Mouse (Mus musculus): ENCODE measurements around the gene Dram1. TPM values are rescaled to one million over a fixed set of nuclear protein-coding genes. Genes with fewer than 3 reads are reported as not detected.
A peak's percentile ranks its signal among the peaks of the same experiment; 100 is the strongest.

The Dram1 gene
- polyA plus RNA-seq, 1 experiment from 2014 or later, result 23.8 TPM

DNA sequence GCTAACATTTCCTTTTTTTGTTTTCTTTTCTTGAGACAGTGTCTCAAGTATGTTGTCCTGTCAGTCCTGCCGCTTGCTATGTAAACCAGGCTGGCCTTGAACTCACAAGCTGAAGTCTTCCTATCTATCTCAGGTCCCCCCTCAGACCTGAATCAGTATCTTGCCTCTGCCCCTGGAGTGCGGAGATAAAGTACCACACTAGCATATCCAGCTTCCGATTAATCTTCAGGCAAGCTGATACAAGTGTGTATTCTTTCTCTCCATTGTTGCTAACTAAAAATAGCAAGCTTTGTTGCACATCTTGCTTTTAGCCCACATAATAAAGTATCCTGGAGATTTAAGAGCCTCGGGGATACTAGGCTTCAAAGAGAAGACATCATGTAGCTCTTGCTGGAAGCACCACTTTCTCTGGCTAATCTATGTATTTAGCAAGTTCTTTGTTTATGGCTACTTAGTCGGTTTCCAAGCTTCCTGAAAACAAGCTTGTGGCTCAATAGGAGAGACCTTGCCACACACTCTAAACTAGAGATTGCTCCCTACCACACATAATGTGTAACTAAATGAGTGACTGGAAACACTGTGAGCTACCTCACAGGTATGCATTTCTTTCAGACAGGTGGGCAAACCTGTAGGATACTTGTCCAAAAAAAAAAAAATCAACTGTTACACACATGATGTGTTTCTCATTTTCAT lies 27.3 kb downstream of the Dram1 start:
- Histone ChIP-seq H3K36me3 (ENCODE audit: inconsistent target) (no peaks in the 10 kb centered on the region), H3K4me3 (ENCODE audit: inconsistent target) (no peak overlapping the region), H3K79me2 (ENCODE audit: inconsistent target) (peaks cover 74% of the 10 kb centered on the region; the same call in 1 of the 2 replicates), H3K27ac (no peak overlapping the region)
- 66% methylated on average over 5 of the region's 5 CpGs for WGBS (ENCODE audit: missing documents)

DNA sequence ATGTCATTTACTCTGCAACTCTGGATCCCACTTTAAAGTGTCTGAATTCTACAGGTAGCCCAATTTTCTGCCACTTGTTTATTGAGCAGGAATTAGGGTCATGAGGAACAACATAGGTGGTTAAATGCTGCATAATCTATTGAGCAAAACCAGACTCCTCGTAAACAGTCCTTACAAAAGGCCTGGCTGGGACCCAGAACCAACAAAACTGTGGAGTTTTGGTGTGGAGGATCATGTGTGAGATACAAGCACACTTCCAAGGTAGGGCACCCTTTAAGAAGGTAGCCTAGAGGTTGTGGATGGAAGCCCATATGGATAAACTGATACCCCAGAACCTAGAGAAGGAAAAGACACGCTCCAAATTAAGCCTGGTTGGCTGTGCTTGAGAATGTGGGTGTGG lies 28.2 kb downstream of the Dram1 start:
- WGBS (ENCODE audit: missing documents), result 85% methylated on average over 2 of the region's 2 CpGs
- no peak overlapping the region for H3K4me3 ChIP-seq (ENCODE audit: inconsistent target)
- H3K36me3 ChIP-seq (ENCODE audit: inconsistent target), result no peaks in the 10 kb centered on the region
- H3K79me2 ChIP-seq (ENCODE audit: inconsistent target), result peaks cover 66% of the 10 kb centered on the region; the same call in 1 of the 2 replicates
- no peak overlapping the region for H3K27ac ChIP-seq

DNA sequence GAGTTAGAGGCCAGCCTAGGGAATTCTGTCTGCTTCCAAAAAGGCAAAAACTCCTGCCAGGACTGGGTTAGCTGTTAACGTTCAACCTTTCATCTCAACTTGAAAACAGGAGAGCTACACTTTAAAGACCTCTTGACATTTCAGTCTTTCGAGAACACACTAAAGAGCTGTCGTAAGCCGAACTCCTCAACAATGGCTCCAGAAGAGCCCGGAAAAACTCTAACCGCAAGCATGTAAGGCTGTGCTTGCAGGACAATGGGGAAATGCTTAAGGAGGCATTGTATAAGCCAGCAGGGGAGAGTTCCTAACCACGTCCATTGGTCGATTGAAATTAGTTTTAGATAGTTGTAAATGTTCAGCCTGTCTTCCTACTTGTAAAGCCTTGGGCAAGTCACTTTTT lies 29.1 kb downstream of the Dram1 start:
- H3K4me3 ChIP-seq (ENCODE audit: inconsistent target), result no peak overlapping the region
- H3K79me2 ChIP-seq (ENCODE audit: inconsistent target), result peaks cover 57% of the 10 kb centered on the region; the same call in 1 of the 2 replicates
- H3K27ac ChIP-seq, result peak overlapping the region; percentile 21; the same call in 1 of the 2 replicates
- no peaks in the 10 kb centered on the region for H3K36me3 ChIP-seq (ENCODE audit: inconsistent target)
- 34% methylated on average over 8 of the region's 8 CpGs for WGBS (ENCODE audit: missing documents)

DNA sequence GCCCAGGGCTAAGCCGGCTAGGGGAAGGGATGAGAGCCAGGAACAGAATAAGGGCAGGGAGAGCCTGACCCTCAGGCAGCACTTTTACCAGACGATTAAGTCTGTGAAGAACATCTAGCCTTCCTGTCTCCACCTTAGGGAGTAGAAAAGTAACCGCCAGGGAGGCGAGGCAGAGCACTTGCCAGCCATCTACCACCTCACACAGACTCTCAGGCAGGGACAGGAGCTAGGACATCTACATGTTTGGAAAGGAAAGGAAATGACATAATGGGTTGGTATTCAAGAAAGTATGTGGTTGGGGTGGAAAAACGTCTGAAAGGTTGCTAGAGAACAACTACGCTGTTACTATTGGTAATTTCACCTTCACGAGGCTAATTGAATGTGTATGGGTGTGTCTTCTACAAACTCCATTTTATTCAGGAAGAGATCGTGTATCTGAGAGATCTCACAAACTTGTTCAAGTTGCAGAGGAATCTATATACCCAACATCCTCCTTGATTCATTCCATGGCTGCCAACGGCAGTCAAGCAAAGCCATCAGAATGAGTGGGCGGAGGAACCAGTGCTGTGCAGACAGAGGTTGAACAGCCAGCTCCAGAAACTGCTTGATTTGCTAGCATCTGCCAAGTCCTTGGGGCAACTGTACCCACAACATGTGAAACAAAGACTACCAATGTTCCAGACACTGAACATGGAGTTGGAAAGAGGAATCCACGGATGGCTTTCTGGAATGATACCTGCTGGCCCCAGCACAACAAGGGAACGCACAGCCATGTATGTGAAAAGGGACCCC lies 32.2 kb downstream of the Dram1 start:
- Histone ChIP-seq H3K27ac (0 out of 2 replicates have a peak overlapping the region, but pooled peaks have one; percentile 4), H3K4me3 (ENCODE audit: inconsistent target) (peak overlapping the region; percentile 3; the same call in 1 of the 2 replicates), H3K79me2 (ENCODE audit: inconsistent target) (peaks cover 31% of the 10 kb centered on the region; the same call in 1 of the 2 replicates), H3K36me3 (ENCODE audit: inconsistent target) (peaks cover 11% of the 10 kb centered on the region; the same call in 1 of the 2 replicates)
- 56% methylated on average over 12 of the region's 12 CpGs for WGBS (ENCODE audit: missing documents)

DNA sequence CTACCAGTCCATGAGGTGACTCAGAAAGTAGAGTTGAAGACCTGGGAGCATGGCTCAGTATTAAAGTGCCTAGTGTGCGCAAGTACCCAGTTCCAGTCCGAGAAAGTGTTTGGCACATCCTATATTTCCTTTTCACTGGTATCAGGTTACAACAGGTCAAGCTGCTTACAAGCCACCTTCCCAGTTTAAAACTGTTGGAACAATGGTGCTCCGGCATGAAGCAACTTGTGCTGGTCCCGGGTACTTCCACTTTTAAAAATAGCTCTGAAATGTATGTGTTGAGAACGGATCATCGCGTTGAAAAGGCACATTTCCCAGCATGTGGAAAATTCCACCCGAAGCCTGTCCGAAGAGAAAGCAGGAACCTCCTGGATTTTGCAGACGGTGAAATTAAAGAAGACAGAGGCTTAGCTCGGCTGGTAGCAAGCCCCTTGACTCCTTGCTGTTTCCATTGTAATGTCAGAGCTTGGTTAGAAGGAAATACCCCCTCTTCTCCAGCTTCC lies 32.9 kb downstream of the Dram1 start:
- H3K79me2 ChIP-seq (ENCODE audit: inconsistent target), result peaks cover 24% of the 10 kb centered on the region; the same call in 1 of the 2 replicates
- H3K36me3 ChIP-seq (ENCODE audit: inconsistent target), result peaks cover 11% of the 10 kb centered on the region; the same call in 1 of the 2 replicates
- peak overlapping the region; percentile 3; the same call in 1 of the 2 replicates for H3K4me3 ChIP-seq (ENCODE audit: inconsistent target)
- 0 out of 2 replicates have a peak overlapping the region, but pooled peaks have one; percentile 4 for H3K27ac ChIP-seq
- 18% methylated on average over 11 of the region's 11 CpGs for WGBS (ENCODE audit: missing documents)

DNA sequence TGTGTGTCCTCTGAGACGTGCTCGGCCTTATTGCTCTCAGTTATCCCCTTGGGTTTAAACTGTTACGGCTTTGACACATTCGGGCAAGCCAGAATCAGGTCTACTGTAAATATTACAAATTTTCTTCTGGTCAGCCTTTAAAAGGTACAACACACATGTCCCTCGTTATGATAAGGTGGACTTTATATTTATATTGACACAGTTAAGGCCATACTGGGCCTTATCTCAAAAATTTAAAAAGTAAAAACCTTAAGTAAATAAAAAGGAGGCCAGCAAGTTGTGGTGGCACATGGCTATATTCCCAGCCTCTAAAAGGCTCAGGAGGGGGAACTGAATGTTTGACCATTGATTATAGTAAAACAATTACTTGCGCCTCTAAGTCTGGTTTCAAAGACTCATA lies 37.5 kb downstream of the Dram1 start:
- 95% methylated on average over 6 of the region's 6 CpGs for WGBS (ENCODE audit: missing documents)
- no peak overlapping the region for H3K27ac ChIP-seq
- no peak overlapping the region for H3K4me3 ChIP-seq (ENCODE audit: inconsistent target)
- peaks cover 24% of the 10 kb centered on the region for H3K36me3 ChIP-seq (ENCODE audit: inconsistent target)
- no peaks in the 10 kb centered on the region for H3K79me2 ChIP-seq (ENCODE audit: inconsistent target)

DNA sequence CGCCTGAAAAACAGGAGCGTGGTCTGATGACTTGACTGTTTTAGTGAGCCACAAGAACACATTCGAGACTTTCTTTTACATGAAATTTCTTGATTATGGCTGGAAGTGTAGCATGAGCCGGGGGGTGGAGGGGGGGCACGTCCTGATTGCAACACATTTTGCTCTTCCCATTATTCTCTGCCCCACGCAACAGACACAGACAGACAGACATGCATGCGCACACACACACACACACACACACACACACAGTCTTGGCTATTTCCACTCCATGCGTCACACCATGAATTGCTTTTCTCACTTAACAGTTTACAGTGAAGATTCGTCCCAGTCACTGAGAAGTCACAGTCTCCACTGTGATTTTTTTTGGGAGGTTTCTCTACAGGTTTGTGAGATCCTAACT lies 38.2 kb downstream of the Dram1 start:
- Histone ChIP-seq H3K79me2 (ENCODE audit: inconsistent target) (no peaks in the 10 kb centered on the region), H3K27ac (no peak overlapping the region), H3K4me3 (ENCODE audit: inconsistent target) (no peak overlapping the region), H3K36me3 (ENCODE audit: inconsistent target) (peaks cover 24% of the 10 kb centered on the region)
- WGBS (ENCODE audit: missing documents), result 31% methylated on average over 7 of the region's 9 CpGs

DNA sequence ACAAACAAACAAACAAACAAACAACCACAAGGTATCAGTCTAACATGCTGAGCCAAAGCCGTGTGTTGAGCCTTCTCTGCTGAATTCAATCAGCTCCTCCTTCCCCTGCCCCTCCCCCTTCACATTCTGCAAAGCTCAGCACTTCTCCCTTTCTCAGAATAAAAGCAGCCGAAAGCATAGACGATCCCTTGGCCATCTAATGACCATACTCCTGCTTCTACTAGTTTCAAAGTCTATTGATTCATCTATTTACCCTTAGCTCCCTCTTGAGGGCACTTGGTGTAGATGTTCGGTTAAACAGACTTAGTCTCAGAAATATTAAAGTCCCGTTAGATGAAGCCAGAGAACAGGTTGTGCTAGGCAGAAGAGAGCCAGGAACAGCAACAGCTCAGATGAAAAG lies 48.2 kb downstream of the Dram1 start:
- Histone ChIP-seq H3K27ac (no peak overlapping the region), H3K36me3 (ENCODE audit: inconsistent target) (no peaks in the 10 kb centered on the region), H3K4me3 (ENCODE audit: inconsistent target) (no peak overlapping the region), H3K79me2 (ENCODE audit: inconsistent target) (no peaks in the 10 kb centered on the region)
- 30% methylated on average over 5 of the region's 5 CpGs for WGBS (ENCODE audit: missing documents)

DNA sequence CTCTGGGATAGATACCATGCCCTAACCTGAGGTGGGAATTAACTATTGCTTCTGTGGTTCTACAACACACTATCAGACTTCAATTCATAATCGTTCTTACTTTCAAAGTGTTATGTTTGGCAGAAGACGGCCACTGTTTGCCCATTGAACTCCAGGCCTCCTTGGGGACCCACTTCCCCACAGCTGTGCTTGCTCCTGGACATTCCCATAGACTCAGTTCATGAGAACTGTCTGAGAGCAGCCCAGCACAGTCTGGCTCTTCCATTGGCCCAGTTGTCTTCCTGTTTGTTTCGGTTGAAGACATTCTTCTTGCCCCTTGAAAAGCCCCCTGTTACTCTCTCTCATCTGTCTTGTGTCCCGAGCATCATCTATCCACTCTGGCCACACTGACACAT lies 50.8 kb downstream of the Dram1 start:
- WGBS (ENCODE audit: missing documents), result 89% methylated on average over 4 of the region's 4 CpGs
- Histone ChIP-seq H3K4me3 (ENCODE audit: inconsistent target) (no peak overlapping the region), H3K36me3 (ENCODE audit: inconsistent target) (peaks cover 17% of the 10 kb centered on the region; the same call in 1 of the 2 replicates), H3K79me2 (ENCODE audit: inconsistent target) (no peaks in the 10 kb centered on the region), H3K27ac (no peak overlapping the region)

DNA sequence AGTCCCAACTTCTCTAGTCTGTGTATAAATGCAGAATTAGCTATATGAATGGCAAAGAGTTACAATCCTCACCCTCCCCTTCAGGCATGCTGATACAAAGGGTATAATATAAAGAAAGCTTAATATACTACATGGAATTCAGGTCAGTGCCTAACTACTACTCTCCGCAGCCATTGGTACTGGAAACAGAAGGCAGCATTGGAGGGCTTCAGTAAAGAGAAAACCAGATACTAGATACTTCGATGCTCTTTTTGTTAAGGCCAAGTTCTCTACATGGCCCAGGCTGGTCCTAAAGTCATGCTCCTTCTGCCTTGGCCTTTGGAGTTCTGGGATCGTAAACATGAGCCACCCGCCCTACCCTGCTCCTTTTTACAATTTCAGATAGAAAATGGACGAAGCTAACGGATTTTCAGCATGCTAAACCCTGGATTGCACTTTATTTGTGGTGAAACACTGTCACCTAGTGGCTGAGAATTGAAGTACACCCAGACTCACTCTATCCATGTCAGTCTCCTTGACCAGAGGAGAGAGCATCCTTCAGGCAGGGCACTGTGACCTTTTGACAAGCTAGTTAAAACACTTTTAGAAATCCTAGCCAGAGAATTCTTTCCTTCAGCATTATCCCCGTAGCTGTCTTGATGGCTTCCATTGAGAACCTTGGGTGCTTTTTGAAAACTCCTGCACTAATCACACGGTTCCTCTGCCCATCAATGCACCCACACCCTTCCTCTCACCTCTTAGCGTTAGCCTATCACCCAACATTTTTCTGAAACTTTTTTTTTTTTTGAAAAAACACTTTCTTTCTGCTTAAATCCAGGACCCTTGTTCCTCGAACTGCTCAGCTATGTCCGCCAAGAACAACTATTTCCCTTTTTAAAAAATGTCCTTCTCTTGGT lies 51.5 kb downstream of the Dram1 start:
- WGBS (ENCODE audit: missing documents), result 57% methylated on average over 11 of the region's 11 CpGs
- Histone ChIP-seq H3K4me3 (ENCODE audit: inconsistent target) (no peak overlapping the region), H3K79me2 (ENCODE audit: inconsistent target) (no peaks in the 10 kb centered on the region), H3K36me3 (ENCODE audit: inconsistent target) (peaks cover 19% of the 10 kb centered on the region; the same call in 1 of the 2 replicates), H3K27ac (no peak overlapping the region)

DNA sequence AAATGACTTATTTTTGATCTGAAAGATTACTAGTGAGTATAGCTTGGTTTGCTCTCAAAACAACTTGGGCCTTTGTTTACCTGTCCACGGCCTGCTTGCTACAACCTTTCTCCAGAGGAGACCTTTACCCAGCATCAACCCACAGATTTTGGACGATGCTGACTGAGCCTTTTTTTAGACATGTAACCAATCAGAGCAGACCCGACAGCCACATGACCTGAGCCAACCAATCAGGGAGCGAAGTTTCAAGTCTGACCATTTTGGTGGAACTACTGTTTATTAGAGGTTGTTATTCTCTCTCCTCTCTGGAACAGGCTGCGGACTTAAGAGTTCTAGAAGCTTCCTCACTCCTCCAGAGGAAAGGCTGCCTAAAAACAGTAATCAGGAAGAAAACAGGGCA lies 57.1 kb downstream of the Dram1 start:
- Histone ChIP-seq H3K36me3 (ENCODE audit: inconsistent target) (peaks cover 24% of the 10 kb centered on the region; the same call in 1 of the 2 replicates), H3K4me3 (ENCODE audit: inconsistent target) (no peak overlapping the region), H3K27ac (no peak overlapping the region), H3K79me2 (ENCODE audit: inconsistent target) (no peaks in the 10 kb centered on the region)
- WGBS (ENCODE audit: missing documents), result 87% methylated on average over 5 of the region's 5 CpGs

DNA sequence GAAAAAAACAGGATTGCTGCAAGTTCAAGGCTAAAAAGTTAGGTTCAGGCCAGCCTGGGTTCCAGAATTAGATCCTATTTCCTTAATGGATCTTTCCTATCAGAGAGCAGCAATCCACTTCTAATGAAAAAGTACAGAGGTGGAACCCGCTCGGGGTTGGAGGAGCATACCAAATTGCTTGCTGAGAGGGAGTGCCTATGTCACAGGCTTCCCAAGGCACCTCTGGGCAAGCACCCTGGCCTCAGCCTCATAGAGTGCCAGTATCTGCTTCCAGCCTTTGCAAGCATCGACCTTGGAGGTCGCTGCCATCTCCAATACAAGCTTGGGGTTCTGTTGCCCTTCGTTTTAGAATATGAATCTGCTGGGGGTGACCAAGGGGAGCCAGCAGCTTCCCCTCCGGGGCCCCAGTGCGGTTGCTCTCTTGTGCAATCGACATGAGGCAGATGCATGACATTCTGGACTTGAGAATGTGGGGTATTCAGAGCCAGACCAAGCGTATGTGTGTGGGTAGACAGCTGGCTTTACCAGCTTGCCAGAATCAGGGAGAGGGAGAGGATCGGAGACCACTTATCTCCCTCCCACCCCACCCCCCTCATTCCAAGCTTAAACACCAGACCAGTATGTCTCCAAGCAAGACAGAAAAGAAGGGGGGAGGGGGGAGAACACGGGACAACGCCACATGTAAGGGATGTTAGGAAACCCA lies 58.0 kb downstream of the Dram1 start:
- Histone ChIP-seq H3K36me3 (ENCODE audit: inconsistent target) (peaks cover 24% of the 10 kb centered on the region; the same call in 1 of the 2 replicates), H3K27ac (no peak overlapping the region), H3K79me2 (ENCODE audit: inconsistent target) (no peaks in the 10 kb centered on the region), H3K4me3 (ENCODE audit: inconsistent target) (no peak overlapping the region)
- WGBS (ENCODE audit: missing documents), result 25% methylated on average over 10 of the region's 12 CpGs

DNA sequence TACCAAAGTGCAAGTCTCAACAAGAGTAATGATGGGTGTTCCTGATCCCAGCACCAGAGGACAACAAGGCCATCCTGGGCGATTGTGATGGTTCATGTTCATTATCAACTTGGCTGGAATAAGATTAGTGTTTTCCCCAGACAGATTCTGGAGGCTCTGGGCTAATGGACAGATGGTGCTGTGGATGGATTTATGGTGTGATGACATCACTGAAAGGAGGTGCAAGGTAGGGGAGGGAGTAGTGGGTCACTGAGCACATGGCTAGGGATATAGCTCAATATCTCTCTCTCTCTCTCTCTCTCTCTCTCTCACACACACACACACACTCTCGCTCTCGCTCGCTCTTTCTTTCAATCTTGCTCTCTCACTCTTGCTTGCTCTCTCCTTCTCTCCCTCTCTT lies 60.7 kb downstream of the Dram1 start:
- H3K36me3 ChIP-seq (ENCODE audit: inconsistent target), result peaks cover 7% of the 10 kb centered on the region; the same call in 1 of the 2 replicates
- H3K79me2 ChIP-seq (ENCODE audit: inconsistent target), result no peaks in the 10 kb centered on the region
- WGBS (ENCODE audit: missing documents), result 89% methylated on average over 4 of the region's 4 CpGs
- no peak overlapping the region for H3K27ac ChIP-seq
- H3K4me3 ChIP-seq (ENCODE audit: inconsistent target), result no peak overlapping the region
